ENCODE assay signal across 11 mouse cellular contexts in the genomic region with DNA sequence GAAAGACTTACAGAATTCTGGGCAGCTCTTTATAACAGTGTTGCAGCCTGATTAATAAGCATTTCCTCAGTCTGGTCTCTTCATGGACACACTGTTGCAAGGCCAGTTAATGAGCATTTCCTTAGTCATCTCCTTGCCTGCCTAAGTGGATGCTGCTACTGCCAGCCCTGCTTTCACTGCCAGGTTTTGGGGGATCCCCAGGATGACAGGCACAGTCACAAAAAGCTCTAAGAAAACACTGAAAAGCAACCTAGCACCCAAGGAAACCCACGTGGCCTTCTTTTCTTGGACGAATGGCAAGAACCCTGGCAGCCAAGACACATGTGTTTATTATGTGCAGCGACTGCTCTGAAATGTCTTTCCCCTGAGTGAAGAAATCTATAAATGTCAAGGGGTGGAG. TPM values are rescaled to one million over a fixed set of nuclear protein-coding genes. Genes with fewer than 3 reads are reported as not detected.
DNase-seq lines count a peak whose midpoint lies in the region; ATAC-seq and TF ChIP-seq lines count a peak whose summit lies in the region.
"Had no signal": no experiment of that assay in that cellular context is flagged by ENCODE, and none has a peak within 500 bp of the region (broad histone marks: within the 10 kb centered on the region; RNA-seq: fewer than 3 reads in every experiment).

No protein-coding gene starts in this region.

- H3K9ac ChIP-seq in kidney, embryonic 15.5 days: no peak overlapping the region
- no peak overlapping the region for H3K9ac ChIP-seq in lung, embryonic 14.5 days
- H3K9ac ChIP-seq: neural tube, embryonic 12.5 days had no signal

- WGBS in kidney, embryonic 15.5 days: 78% methylated on average over 3 of the region's 3 CpGs
- 25% methylated on average over 3 of the region's 3 CpGs for WGBS in lung, embryonic 14.5 days

- DNase-seq in adrenal gland, adult 2 months: peak; percentile 51
- DNase-seq in adrenal gland, postnatal 4 days (ENCODE audit: low spot score in 2 of 2): no peak
- DNase-seq in kidney, postnatal 14 days: no peak
- peak; percentile 28 for DNase-seq in adipocyte (ENCODE audit: low spot score)
- DNase-seq in lung, embryonic 14.5 days: peak; percentile 80
- no peak for DNase-seq in cerebellum, adult 8-10 months
- DNase-seq in retina, embryonic 14.5 days (ENCODE audit: low spot score): no peak
- DNase-seq: thymus, postnatal 4 days had no signal

- no peaks in the 10 kb centered on the region for H3K27me3 ChIP-seq in kidney, embryonic 15.5 days
- no peaks in the 10 kb centered on the region for H3K27me3 ChIP-seq in lung, embryonic 14.5 days (ENCODE audit: insufficient read depth, low read length)
- H3K27me3 ChIP-seq: neural tube, embryonic 12.5 days; Patski had no signal

- H3K9me3 ChIP-seq in kidney, embryonic 15.5 days (replicated peaks): no peaks in the 10 kb centered on the region
- H3K9me3 ChIP-seq in lung, embryonic 14.5 days (ENCODE audit: low read depth, low read length): no peaks in the 10 kb centered on the region
- H3K9me3 ChIP-seq: neural tube, embryonic 12.5 days had no signal

- H3K4me1 ChIP-seq in kidney, embryonic 15.5 days: peaks cover 18% of the 10 kb centered on the region
- H3K4me1 ChIP-seq in lung, embryonic 14.5 days (ENCODE audit: insufficient read depth): peaks cover 13% of the 10 kb centered on the region
- H3K4me1 ChIP-seq: neural tube, embryonic 12.5 days had no signal

- H3K36me3 ChIP-seq in kidney, embryonic 15.5 days: peaks cover 5% of the 10 kb centered on the region; the same call in 1 of the 2 replicates
- H3K36me3 ChIP-seq in lung, embryonic 14.5 days (ENCODE audit: insufficient read depth): peaks cover 6% of the 10 kb centered on the region; the same call in 1 of the 2 replicates
- H3K36me3 ChIP-seq: neural tube, embryonic 12.5 days had no signal

- no peak for ATAC-seq in kidney, embryonic 15.5 days (replicated peaks; ENCODE audit: low FRiP score)
- ATAC-seq in lung, embryonic 14.5 days (ENCODE audit: insufficient read depth): no peak
- ATAC-seq: Patski had no signal

- H3K4me3 ChIP-seq in kidney, embryonic 15.5 days (replicated peaks): no peak overlapping the region
- no peak overlapping the region for H3K4me3 ChIP-seq in lung, embryonic 14.5 days (ENCODE audit: low read depth, low read length)
- H3K4me3 ChIP-seq: neural tube, embryonic 12.5 days had no signal

- no peak overlapping the region for H3K4me2 ChIP-seq in kidney, embryonic 15.5 days
- no peak overlapping the region for H3K4me2 ChIP-seq in lung, embryonic 14.5 days
- H3K4me2 ChIP-seq: neural tube, embryonic 12.5 days had no signal

- 0 out of 2 replicates have a peak overlapping the region, but pooled peaks have one; percentile 10 for H3K27ac ChIP-seq in kidney, embryonic 15.5 days
- H3K27ac ChIP-seq in lung, embryonic 14.5 days (ENCODE audit: low read depth): peak overlapping the region; percentile 42; the same call in 1 of the 2 replicates
- H3K27ac ChIP-seq: neural tube, embryonic 12.5 days had no signal

- TF ChIP-seq CTCF in lung, embryonic 14.5 days (IDR thresholded peaks at IDR 0.05; ENCODE audit: low read depth): no peak

RNA-seq across cellular contexts. Expression of a gene that starts 41.8 kb away (rescaled TPM):
- 1 to 10 TPM; 3.7 to 5.0 TPM for total RNA-seq in adrenal gland, adult 2 months (2021)
- 2.4 TPM in 2 replicates for polyA plus RNA-seq in adrenal gland, adult 2 months (2012; rRNA removed)
- 10 to 100 TPM; 15.6 to 25.6 TPM for total RNA-seq in adrenal gland, postnatal 4 days (2021)
- polyA plus RNA-seq in kidney, embryonic 15.5 days (2015; fragmentation: Nextera tagmentation; extraction: Ambion mirVana): 29.7 and 31.0 TPM in 2 replicates
- 16.5 and 18.5 TPM in 2 replicates for polyA plus RNA-seq in lung, embryonic 14.5 days (2014; fragmentation: Nextera tagmentation; extraction: Ambion mirVana)

Comparison
In these comparisons a context has a peak if more than half of its experiments do, and no peak if none do; other contexts are left out.
1. DNase-seq: peak in adrenal gland, adult 2 months (single experiment), adipocyte (single experiment) and lung, embryonic 14.5 days (single experiment); none in adrenal gland, postnatal 4 days (0 of 2), kidney, postnatal 14 days (single experiment), cerebellum, adult 8-10 months (single experiment) and retina, embryonic 14.5 days (single experiment).